Mouse (Mus musculus) limb, embryonic 12.5 days (tissue): ENCODE results near the gene Casq2. TPM values are rescaled to one million over a fixed set of nuclear protein-coding genes. Genes with fewer than 3 reads are reported as not detected.
"Not testable (repeated sequence)": the region's sequence is repeated elsewhere in the genome, so short reads cannot be mapped to it uniquely, and the experiment has no call there.

Experiments
- ATAC-seq: fragments of 200-750 bp; cut with Nextera tagmentation; 2 replicates; pipeline ENCODE4 v1.8.0; 2017; ENCODE audit warnings: low read depth, moderate TSS enrichment; ENCODE audit not compliant: insufficient number of reproducible peaks, insufficient read depth, low FRiP score, low TSS enrichment
- H3K27ac ChIP-seq: fragments of 300-500 bp; sonication (generic); 2 replicates; pipeline ENCODE4 v1.5.1; 2016; ENCODE audit warnings: mild to moderate bottlenecking, moderate library complexity
- H3K27me3 ChIP-seq: fragments of 300-500 bp; sonication (generic); 2 replicates; pipeline ENCODE4 v1.6.1; 2016; ENCODE audit warnings: mild to moderate bottlenecking, moderate library complexity
- H3K36me3 ChIP-seq: fragments of 300-500 bp; sonication (generic); 2 replicates; pipeline ENCODE4 v1.6.1; 2016; ENCODE audit warnings: mild to moderate bottlenecking, moderate library complexity
- H3K4me1 ChIP-seq: fragments of 300-500 bp; sonication (generic); replicated peaks from 2 replicates; pipeline ENCODE4 v1.6.1; 2016
- H3K4me2 ChIP-seq: fragments of 300-500 bp; sonication (generic); 2 replicates; pipeline ENCODE4 v1.6.1; 2016; ENCODE audit warnings: mild to moderate bottlenecking, moderate library complexity
- H3K4me3 ChIP-seq: fragments of 300-500 bp; sonication (generic); replicated peaks from 2 replicates; pipeline ENCODE4 v1.5.1; 2016; ENCODE audit warnings: mild to moderate bottlenecking
- H3K9ac ChIP-seq: fragments of 300-500 bp; sonication (generic); replicated peaks from 2 replicates; pipeline ENCODE4 v1.6.1; 2016; ENCODE audit warnings: mild to moderate bottlenecking, moderate library complexity
- H3K9me3 ChIP-seq: fragments of 300-500 bp; sonication (generic); 2 replicates; pipeline ENCODE4 v1.6.1; 2016; ENCODE audit warnings: mild to moderate bottlenecking, moderate library complexity
- WGBS: fragments of 180-500 bp; shearing (Covaris S2); methylation state at CpG from one replicate; pipeline ENCODE4 v1.1.7; 2016; 5-methylcytosine and 5-hydroxymethylcytosine counted together
- polyA plus RNA-seq: library from polyadenylated mRNA; unstranded; fragments of >200 nt; fragmentation: Nextera tagmentation; extraction: Ambion mirVana; gene quantifications from 2 replicates; pipeline ENCODE4 v1.2.1, GENCODE M21; 2016

Casq2 gene
- polyA plus RNA-seq, 1 experiment from 2014 or later: 15.6 TPM

DNA sequence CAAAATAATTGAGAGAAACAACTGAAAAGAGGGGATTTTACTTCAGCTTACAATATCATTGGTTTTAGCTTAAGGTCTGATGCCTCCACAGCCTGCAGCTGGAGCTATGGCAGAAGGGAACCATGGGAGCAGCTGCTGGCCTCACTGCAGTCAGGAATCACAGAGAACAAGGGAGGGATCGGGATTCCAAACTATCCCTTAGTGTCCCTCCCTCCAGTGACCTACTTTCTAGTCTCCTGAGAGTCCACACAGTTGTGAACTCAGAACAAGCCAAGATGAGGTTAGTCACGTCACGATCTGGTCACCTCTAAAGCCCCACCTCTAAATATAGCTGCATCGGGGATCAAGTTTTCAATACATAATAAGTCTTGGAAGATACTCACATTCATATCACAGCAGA lies 61.0 kb downstream of the Casq2 start:
- Histone ChIP-seq H3K36me3 (no peaks in the 10 kb centered on the region), H3K27me3 (no peaks in the 10 kb centered on the region), H3K9me3 (no peaks in the 10 kb centered on the region), H3K27ac (no peak overlapping the region), H3K4me1 (peaks cover 15% of the 10 kb centered on the region), H3K9ac (no peak overlapping the region), H3K4me2 (no peak overlapping the region), H3K4me3 (no peak overlapping the region)
- WGBS: 89% methylated on average over 4 of the region's 4 CpGs
- ATAC-seq: no peak

- no peak overlapping the region for H3K27ac ChIP-seq
- ATAC-seq: no peak
- H3K9me3 ChIP-seq: no peaks in the 10 kb centered on the region
- 7% methylated on average over 7 of the region's 7 CpGs for WGBS
- H3K27me3 ChIP-seq: no peaks in the 10 kb centered on the region
- no peak overlapping the region for H3K4me3 ChIP-seq
- H3K36me3 ChIP-seq: no peaks in the 10 kb centered on the region
- peaks cover 24% of the 10 kb centered on the region for H3K4me1 ChIP-seq
- no peak overlapping the region for H3K9ac ChIP-seq
- H3K4me2 ChIP-seq: no peak overlapping the region
Observed at GRCm38 (mm10) chr3:102149941-102150340, 63.7 kb downstream of the Casq2 start.

GRCm38 (mm10) chr3:102151850-102152249 lies 65.6 kb downstream of the Casq2 start:
- 72% methylated on average over 4 of the region's 4 CpGs for WGBS
- H3K9ac ChIP-seq: no peak overlapping the region
- no peaks in the 10 kb centered on the region for H3K27me3 ChIP-seq
- no peak overlapping the region for H3K4me2 ChIP-seq
- peaks cover 29% of the 10 kb centered on the region for H3K4me1 ChIP-seq
- no peak overlapping the region for H3K4me3 ChIP-seq
- no peak overlapping the region for H3K27ac ChIP-seq
- no peaks in the 10 kb centered on the region for H3K9me3 ChIP-seq
- no peak for ATAC-seq
- H3K36me3 ChIP-seq: peaks cover 4% of the 10 kb centered on the region; the same call in 1 of the 2 replicates

DNA sequence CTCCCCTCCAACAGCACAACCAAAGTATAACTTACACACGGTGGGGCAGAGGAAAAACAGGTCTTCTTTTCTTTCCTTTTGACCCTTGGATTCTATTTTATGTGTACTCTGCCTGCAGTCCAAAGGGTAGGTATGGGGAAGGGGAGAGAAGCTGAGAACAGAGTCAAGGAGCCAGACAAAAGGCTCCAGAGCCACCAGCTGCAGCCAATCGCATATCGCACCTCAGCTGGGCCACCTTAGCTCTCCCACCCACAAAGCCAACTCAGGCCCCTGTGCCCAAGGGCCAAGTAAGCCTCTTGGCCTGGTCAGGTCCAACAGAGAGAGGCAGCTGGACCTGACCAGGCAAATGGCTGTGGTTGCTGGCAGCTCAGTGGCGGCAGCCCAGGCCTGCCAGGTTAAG lies 66.3 kb downstream of the Casq2 start:
- Histone ChIP-seq H3K27me3 (no peaks in the 10 kb centered on the region), H3K4me3 (no peak overlapping the region), H3K9ac (no peak overlapping the region), H3K4me2 (no peak overlapping the region), H3K4me1 (peaks cover 29% of the 10 kb centered on the region), H3K36me3 (peaks cover 10% of the 10 kb centered on the region), H3K9me3 (no peaks in the 10 kb centered on the region), H3K27ac (no peak overlapping the region)
- WGBS: 28% methylated on average over 4 of the region's 4 CpGs
- no peak for ATAC-seq

DNA sequence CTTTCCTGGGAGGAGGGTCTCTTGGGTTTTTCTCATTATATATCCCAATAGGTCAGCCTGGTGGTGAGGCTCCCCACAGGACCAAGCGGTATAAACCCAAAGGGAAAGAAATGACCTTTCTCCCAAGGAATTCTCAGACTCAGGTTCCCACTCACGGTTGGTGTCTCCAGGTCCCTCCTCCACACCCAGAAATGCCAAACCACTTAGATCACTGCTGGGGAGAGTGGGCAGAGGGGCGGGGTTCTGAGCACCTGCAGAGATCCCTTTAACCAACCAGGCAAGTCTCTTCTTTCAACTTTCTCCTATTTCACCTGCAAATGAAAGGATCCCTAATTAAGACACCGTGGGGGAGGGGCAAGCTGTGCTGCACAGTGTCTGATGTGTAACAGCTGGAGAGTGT lies 66.7 kb downstream of the Casq2 start:
- 22% methylated on average over 4 of the region's 4 CpGs for WGBS
- Histone ChIP-seq H3K27me3 (no peaks in the 10 kb centered on the region), H3K27ac (no peak overlapping the region), H3K4me3 (no peak overlapping the region), H3K36me3 (peaks cover 14% of the 10 kb centered on the region), H3K4me1 (peaks cover 29% of the 10 kb centered on the region), H3K9me3 (no peaks in the 10 kb centered on the region), H3K9ac (no peak overlapping the region), H3K4me2 (no peak overlapping the region)
- ATAC-seq: no peak

- H3K9ac ChIP-seq: no peak overlapping the region
- no peaks in the 10 kb centered on the region for H3K27me3 ChIP-seq
- ATAC-seq: no peak
- H3K4me2 ChIP-seq: no peak overlapping the region
- WGBS: 85% methylated on average over 7 of the region's 7 CpGs
- H3K9me3 ChIP-seq: no peaks in the 10 kb centered on the region
- H3K4me3 ChIP-seq: no peak overlapping the region
- H3K27ac ChIP-seq: no peak overlapping the region
- H3K36me3 ChIP-seq: peaks cover 25% of the 10 kb centered on the region
- H3K4me1 ChIP-seq: peaks cover 24% of the 10 kb centered on the region
Observed at GRCm38 (mm10) chr3:102154107-102154506, 67.9 kb downstream of the Casq2 start.

DNA sequence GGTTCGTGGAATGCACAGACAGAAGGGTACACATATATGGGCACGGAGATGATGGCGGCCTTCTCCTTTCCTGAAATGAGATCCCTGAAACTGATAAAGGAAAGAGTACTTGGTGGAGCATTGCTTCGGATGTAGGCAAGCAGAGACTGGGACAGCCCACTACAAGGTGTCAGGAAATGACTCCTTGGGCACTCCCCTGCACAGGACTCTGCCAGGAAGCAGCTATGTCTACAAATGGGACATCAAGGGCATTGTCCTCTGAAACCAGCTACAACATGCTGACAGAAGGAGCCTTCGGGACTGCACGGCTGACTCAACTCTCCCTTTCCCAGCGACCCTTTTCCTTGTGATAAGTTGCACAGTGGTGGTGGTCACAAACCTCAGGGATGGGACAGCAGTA lies 70.5 kb downstream of the Casq2 start:
- Histone ChIP-seq H3K27me3 (no peaks in the 10 kb centered on the region), H3K9me3 (no peaks in the 10 kb centered on the region), H3K36me3 (peaks cover 48% of the 10 kb centered on the region), H3K9ac (no peak overlapping the region), H3K27ac (no peak overlapping the region), H3K4me2 (no peak overlapping the region), H3K4me1 (peaks cover 14% of the 10 kb centered on the region), H3K4me3 (no peak overlapping the region)
- ATAC-seq: no peak
- WGBS: 93% methylated on average over 7 of the region's 7 CpGs

GRCm38 (mm10) chr3:102157652-102158051 lies 71.4 kb downstream of the Casq2 start:
- ATAC-seq: no peak
- Histone ChIP-seq H3K9me3 (no peaks in the 10 kb centered on the region), H3K27ac (no peak overlapping the region), H3K36me3 (peaks cover 53% of the 10 kb centered on the region), H3K4me3 (no peak overlapping the region), H3K27me3 (no peaks in the 10 kb centered on the region), H3K4me2 (no peak overlapping the region), H3K9ac (no peak overlapping the region), H3K4me1 (peaks cover 9% of the 10 kb centered on the region)
- 87% methylated on average over 6 of the region's 6 CpGs for WGBS

DNA sequence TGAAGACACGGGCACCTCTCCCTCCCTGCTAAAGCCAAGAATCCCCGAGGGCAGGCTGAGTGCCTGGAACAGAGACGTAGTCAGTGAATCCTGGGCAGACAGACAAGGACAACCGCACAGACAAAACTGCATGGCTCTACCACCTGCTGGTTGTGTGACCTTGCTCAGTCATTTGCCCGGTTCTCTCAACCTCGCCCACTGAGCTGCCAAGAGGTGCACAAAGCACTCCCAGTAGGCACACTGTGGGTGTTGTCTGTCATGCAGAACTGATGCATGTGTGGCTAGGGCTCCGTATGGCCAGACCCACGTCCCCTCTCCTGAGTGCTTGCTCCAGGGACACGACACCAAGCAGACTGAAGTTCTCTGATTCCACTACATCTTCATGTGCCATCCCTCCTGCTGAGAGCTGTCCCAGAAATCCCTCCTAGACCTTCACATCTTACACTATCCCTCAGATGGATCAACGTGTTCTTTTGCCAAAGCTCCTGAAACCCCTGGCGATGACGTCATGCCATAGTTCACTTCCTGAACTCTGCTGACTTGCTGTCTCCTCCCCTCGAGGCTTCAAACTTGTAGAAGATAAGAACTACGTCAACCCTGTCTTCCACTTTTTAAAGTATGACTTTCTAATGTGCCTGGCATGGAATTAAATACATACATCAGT lies 72.7 kb downstream of the Casq2 start:
- Histone ChIP-seq H3K27ac (no peak overlapping the region), H3K4me2 (no peak overlapping the region), H3K36me3 (peaks cover 65% of the 10 kb centered on the region), H3K27me3 (no peaks in the 10 kb centered on the region), H3K4me1 (peaks cover 5% of the 10 kb centered on the region), H3K9me3 (no peaks in the 10 kb centered on the region), H3K9ac (no peak overlapping the region), H3K4me3 (no peak overlapping the region)
- WGBS: 90% methylated on average over 14 of the region's 14 CpGs
- ATAC-seq: no peak

- no peak for ATAC-seq
- WGBS: 82% methylated on average over 14 of the region's 14 CpGs
- no peaks in the 10 kb centered on the region for H3K27me3 ChIP-seq
- no peak overlapping the region for H3K4me3 ChIP-seq
- no peak overlapping the region for H3K4me2 ChIP-seq
- no peak overlapping the region for H3K27ac ChIP-seq
- peaks cover 5% of the 10 kb centered on the region for H3K4me1 ChIP-seq
- no peaks in the 10 kb centered on the region for H3K9me3 ChIP-seq
- H3K36me3 ChIP-seq: peaks cover 72% of the 10 kb centered on the region
- no peak overlapping the region for H3K9ac ChIP-seq
Observed at GRCm38 (mm10) chr3:102159423-102160325, 73.5 kb downstream of the Casq2 start.

- not testable (repeated sequence) for H3K4me3 ChIP-seq, ATAC-seq, H3K27me3 ChIP-seq, H3K9ac ChIP-seq, H3K4me2 ChIP-seq, H3K27ac ChIP-seq, H3K9me3 ChIP-seq
- WGBS: 94% methylated on average over 1 of the region's 1 CpGs
- Histone ChIP-seq H3K4me1 (peaks cover 20% of the 10 kb centered on the region), H3K36me3 (peaks cover 59% of the 10 kb centered on the region)
Observed at GRCm38 (mm10) chr3:102163861-102164260, 77.6 kb downstream of the Casq2 start.
